Mouse (Mus musculus) kidney, postnatal 10 days (tissue): ENCODE data around the gene Gm20425.

ENCODE experiments used
- DNase-seq: peaks from one replicate; pipeline ENCODE4 v3.0.0; 2021; ENCODE audit warnings: mixed read lengths

Gm20425 gene

DNA sequence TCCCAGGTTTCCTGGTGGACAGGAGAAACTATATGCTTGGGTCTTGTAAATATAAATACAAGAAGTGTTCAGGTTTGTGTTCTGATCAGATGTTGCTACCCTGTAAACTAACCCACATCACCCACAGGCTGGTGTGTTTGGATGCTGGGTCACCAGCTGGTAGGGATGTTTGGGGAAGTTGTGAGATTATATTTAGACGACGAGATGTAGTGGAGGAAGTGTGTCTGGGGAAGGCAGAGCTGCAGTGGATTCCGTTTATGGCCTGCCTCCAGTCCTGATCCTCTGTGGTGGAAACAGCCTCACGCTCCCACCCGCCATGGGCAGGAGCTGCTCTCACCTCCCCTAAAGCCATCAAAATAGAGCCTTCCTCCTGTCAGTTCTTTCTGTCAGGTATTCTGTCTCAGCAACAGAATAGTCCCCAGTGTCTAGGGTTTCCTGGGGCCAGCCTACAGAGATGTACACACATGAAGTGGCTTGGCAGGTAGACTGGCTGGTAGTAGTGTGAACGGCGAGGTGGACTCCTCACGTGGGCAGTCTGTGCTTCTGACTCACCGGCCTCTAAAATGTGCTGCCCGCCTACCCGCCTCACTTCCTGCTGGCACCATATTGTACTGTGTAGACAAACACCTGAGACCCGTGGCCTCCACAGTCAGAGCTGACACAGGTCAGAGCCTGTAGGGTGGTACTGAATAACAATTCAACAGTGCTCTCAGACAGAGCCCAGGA lies 80.9 kb downstream of the Gm20425 start:
- no peak for DNase-seq

DNA sequence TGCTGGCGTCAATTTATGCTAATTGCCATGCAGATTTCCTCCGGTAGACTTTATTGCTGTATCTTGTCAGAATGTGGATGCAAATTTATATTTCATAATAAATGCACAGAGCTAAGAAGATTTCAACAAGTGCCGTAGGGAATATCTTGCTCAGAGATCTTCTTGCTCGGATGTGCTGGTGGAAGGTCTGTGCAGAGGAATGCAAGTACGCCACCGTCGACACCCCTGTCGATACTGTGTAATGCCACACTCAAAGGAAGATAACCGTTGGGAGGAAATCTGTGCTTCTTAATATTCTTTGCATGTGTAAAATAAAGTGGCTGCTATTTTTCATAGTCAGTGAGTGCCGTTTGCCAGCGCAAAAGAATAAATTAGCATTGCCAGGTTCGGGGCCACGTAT lies 83.0 kb downstream of the Gm20425 start:
- DNase-seq = no peak

DNA sequence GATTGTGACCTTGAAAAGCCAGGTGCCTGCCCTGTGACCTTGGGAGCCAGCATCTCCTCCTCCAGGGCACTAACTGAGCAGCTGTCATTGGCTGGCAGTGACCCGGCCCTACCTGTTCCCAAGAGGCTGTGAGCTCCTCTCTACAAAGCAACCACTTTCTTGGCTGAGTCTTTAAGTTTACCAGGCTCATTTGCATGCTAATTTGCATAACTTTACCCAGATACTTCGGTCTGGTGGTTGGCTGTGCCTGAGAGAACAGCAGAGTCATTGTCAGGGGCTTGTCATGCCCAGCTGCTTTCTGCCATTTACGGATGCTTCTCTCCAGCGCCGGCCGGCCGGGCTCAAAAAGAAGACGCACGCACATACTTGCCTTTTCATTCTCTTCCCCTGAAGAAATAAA lies 83.4 kb downstream of the Gm20425 start:
- DNase-seq = no peak

DNA sequence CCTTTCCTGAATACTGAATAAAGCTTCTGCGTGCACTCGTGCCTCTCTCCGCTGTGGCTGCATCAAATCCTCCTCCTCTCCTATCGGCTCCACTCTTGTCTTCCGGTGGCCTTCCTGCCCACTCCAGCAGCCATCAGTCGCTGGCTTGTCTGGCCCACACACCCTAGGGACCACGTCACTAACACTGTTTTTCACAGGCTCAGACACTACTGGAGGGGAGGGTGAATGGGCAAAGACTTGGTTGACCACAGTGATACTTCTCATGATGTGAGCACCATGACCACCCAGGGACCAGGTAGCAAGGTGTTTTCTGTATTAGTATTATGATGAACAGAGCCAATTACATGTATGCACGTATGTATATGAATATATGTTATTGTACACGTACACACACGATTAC lies 83.8 kb downstream of the Gm20425 start:
- DNase-seq = no peak

DNA sequence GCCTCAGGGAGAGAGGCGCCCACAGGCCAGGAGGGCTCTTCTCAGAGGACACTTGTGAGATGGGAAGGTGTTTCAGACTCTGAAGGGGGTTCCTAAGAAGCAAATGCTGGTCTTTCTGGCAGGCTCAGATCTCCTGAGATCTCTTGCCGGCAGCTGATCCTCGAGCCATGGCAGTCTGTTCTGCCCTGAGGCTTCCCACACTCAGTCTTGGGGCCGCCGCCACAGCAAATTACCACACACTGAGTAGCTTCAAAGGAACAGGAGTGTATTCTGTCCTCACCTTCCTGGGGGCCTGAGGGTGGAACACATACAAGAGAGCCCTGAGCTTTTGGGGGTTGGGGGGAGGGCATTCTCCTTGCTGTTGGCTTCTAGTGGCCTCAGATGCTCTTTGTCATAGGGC lies 84.8 kb downstream of the Gm20425 start:
- DNase-seq = no peak

DNA sequence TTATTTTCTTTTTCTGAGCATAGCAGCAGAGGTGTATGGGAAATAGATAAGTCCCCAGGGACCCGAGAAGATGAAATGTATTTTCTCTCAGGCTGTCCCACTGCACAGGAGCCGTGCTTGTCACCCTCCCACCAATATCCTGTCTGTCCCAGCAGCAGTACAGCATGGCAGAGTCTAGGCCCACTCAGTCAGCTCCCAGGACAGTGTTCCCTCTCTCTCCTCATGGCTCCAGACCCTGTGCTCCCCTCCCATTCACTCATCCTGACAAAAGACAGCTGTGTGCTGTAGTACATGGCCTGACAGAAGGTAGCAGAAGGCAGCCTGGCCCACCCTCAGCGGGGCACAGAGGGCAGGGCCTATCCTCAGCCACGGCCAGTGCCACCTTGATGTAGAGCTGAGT lies 86.2 kb downstream of the Gm20425 start:
- DNase-seq = no peak

DNA sequence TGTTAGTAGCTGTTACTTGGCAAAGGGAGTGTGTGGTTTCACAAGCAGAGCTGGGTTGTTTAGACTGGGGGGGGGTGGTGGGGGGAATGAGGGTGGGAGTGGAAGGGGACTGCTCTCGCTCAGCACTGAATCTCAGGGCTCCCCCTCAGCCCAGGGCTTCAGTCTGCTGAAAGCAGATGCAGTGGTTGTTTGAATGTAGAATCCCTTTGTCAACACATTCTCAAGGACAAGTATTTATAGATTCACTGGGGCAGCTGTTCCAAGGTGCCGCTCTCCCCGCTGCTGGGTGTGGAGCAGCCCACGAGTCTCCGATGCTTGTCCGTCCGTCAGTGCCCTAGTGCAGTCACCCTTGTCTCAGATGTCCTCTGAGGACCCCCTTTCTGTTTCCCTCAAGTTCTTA lies 88.8 kb downstream of the Gm20425 start:
- no peak for DNase-seq

DNA sequence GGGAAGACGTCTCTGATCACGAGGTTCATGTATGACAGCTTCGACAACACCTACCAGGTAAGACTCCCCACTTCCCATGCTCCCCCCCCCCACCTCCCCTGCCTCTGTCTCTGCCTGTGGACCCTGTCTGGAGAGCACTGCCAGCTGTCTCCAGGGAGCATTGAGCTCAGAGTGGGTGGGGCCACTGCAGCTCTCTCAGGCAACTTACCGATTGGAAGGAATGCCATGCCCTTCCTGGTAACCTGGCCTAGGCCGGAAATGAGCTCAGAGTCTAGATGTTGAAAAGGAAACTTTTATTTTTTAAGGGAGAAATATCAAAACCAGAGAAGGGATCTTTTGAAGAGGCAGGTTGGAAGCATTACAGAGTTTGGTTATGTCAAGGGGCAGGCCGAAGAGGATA lies 89.7 kb downstream of the Gm20425 start:
- no peak for DNase-seq
